Mouse (Mus musculus): ENCODE results near the gene Fut11. TPM values are rescaled to one million over a fixed set of nuclear protein-coding genes. Genes with fewer than 3 reads are reported as not detected.

Fut11 gene
- polyA plus RNA-seq, 1 experiment from 2014 or later: 13.7 TPM

DNA sequence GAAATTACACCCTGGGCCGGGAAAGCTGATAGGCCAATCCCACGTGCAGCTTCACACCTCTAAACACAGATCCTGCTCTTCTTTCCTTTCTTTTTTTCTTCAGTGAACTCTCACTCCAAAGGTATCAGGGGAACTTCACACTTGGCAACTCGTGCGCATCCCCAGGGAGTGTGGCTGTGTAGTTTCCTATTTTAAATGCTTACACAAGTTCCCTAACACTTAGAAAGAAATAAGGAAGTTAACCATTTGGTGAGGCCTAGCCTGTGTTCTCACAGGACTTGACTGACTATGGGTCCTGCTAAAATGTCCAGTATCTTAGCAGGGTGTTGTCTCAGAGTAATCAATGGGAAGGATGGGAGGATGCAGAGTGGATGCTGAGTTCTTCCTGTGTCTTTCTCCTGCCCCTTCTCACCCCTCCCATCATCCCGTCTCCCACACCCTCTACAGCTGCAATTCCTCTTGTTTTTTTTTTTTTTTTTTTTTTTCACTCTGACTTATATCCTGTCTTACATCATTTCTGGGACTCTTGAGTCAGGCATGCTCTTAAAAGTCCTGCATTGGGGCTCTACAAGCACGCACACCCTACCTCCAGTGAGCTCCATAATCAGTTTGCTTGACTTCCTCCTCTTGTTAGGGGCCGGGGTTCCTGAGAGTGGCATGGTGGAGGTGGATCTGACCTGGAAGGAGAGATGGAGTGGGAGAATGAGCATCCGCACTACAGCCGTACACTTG is 39.9 kb upstream of the Fut11 start:
- 65% methylated on average over 9 of the region's 9 CpGs for WGBS
- ATAC-seq (ENCODE audit: low FRiP score, low TSS enrichment) (no peak), DNase-seq (ENCODE audit: low spot score) (no peak)
- Histone ChIP-seq H3K4me1 (replicated peaks; ENCODE audit: control insufficient read depth, insufficient read depth) (no peaks in the 10 kb centered on the region), H3K4me3 (ENCODE audit: low read depth, low read length) (no peak overlapping the region), H3K9me3 (ENCODE audit: control insufficient read depth, low read length) (no peaks in the 10 kb centered on the region), H3K36me3 (ENCODE audit: control insufficient read depth, insufficient read depth, low read length) (no peaks in the 10 kb centered on the region), H3K9ac (ENCODE audit: low read length) (no peak overlapping the region), H3K4me2 (replicated peaks; ENCODE audit: low read depth) (no peak overlapping the region), H3K27ac (replicated peaks) (no peak overlapping the region), H3K27me3 (ENCODE audit: control insufficient read depth, insufficient read depth, low read length) (no peaks in the 10 kb centered on the region)
- TF ChIP-seq EP300 (optimal IDR thresholded peaks at IDR 0.05): no peak

DNA sequence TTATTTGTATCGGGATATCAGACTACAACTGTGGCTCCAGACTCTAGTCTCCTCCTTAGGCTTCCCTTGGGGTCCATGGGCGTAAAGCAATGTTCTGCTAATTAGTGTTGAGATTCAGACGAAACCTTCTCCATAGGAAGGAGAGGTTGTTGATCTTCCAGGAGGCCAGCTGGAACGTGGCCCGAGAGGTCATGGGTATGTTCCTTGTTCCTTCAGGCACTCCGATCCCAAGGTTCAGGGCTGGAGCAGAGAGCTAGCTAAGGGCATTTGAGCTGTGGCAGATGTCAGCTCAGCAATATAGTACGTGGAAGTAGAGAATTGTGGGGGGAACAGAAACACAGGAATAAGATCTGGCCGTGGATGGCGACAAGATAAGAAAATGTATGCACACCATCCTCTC is 39.0 kb upstream of the Fut11 start:
- no peak overlapping the region for H3K9ac ChIP-seq (ENCODE audit: low read length)
- H3K27ac ChIP-seq (replicated peaks): no peak overlapping the region
- no peak for TF ChIP-seq CTCF (IDR thresholded peaks at IDR 0.05; ENCODE audit: low read depth)
- TF ChIP-seq EP300 (optimal IDR thresholded peaks at IDR 0.05): no peak
- ATAC-seq (ENCODE audit: low FRiP score, low TSS enrichment) (no peak), DNase-seq (ENCODE audit: low spot score) (no peak)
- H3K4me2 ChIP-seq (replicated peaks; ENCODE audit: low read depth): no peak overlapping the region
- no peak overlapping the region for H3K4me3 ChIP-seq (ENCODE audit: low read depth, low read length)
- WGBS: 70% methylated on average over 9 of the region's 9 CpGs
- no peaks in the 10 kb centered on the region for H3K9me3 ChIP-seq (ENCODE audit: control insufficient read depth, low read length)
- H3K27me3 ChIP-seq (ENCODE audit: control insufficient read depth, insufficient read depth, low read length): no peaks in the 10 kb centered on the region
- no peaks in the 10 kb centered on the region for H3K4me1 ChIP-seq (replicated peaks; ENCODE audit: control insufficient read depth, insufficient read depth)
- H3K36me3 ChIP-seq (ENCODE audit: control insufficient read depth, insufficient read depth, low read length): no peaks in the 10 kb centered on the region

DNA sequence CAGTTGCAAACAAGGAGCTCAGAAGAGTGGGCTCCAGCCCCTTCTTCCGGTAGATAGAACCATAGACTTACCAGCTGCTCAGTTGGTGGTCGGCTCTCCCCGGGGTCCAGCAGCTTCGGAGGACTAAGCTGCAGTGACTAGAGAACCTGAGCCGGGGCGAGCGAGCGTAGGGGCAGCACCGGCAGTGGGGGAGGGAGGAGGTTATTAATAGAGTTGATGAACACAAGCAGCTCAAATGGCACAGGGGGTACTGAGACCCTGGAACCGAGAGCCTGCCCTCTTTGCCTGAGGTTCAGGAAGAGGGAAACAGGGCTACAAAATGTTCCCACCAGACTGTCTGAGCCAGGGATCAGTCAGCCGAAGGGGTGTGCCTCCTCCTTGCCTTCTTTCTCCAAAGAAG is 38.4 kb upstream of the Fut11 start, which contains the start of gene Myoz1:
Gene Myoz1, minus strand, starts transcription at position 180 of the 400 bp plus-strand sequence.
- no peak within 1 kb of the TSS for H3K9ac ChIP-seq (ENCODE audit: low read length)
- no peak within 1 kb of the TSS for H3K4me2 ChIP-seq (replicated peaks; ENCODE audit: low read depth)
- no peaks in the 10 kb centered on the region for H3K36me3 ChIP-seq (ENCODE audit: control insufficient read depth, insufficient read depth, low read length)
- H3K4me1 ChIP-seq (replicated peaks; ENCODE audit: control insufficient read depth, insufficient read depth): no peaks in the 10 kb centered on the region
- no peaks in the 10 kb centered on the region for H3K9me3 ChIP-seq (ENCODE audit: control insufficient read depth, low read length)
- DNase-seq (ENCODE audit: low spot score) (no peak), ATAC-seq (ENCODE audit: low FRiP score, low TSS enrichment) (no peak)
- no peaks in the 10 kb centered on the region for H3K27me3 ChIP-seq (ENCODE audit: control insufficient read depth, insufficient read depth, low read length)
- no peak within 1 kb of the TSS for H3K27ac ChIP-seq (replicated peaks)
- no peak within 1 kb of the TSS for H3K4me3 ChIP-seq (ENCODE audit: low read depth, low read length)
- no peak for TF ChIP-seq EP300 (optimal IDR thresholded peaks at IDR 0.05)
- no peak for TF ChIP-seq CTCF (IDR thresholded peaks at IDR 0.05; ENCODE audit: low read depth)
- 53% methylated on average over 11 of the region's 11 CpGs for WGBS

DNA sequence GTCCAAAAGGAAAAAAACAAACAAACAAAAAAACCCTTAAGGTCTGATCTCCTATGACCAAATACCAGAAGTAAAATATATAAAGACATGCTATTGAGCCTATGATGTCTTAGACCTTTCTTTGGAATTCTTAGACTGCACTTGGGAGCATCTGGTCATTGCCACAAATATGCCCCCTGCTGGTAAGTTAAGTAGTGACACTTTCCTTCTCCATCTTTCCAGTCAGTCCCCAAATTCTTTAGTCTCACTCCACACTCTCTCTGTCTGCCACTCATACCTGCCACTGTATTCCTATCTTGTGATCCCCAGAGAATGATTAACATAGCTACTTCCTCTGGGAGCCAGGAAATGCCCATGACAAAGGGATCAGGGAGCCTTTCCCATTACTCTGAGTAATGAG is 36.4 kb upstream of the Fut11 start:
- H3K4me3 ChIP-seq (ENCODE audit: low read depth, low read length): no peak overlapping the region
- DNase-seq (ENCODE audit: low spot score) (no peak), ATAC-seq (ENCODE audit: low FRiP score, low TSS enrichment) (no peak)
- H3K4me2 ChIP-seq (replicated peaks; ENCODE audit: low read depth): no peak overlapping the region
- H3K36me3 ChIP-seq (ENCODE audit: control insufficient read depth, insufficient read depth, low read length): no peaks in the 10 kb centered on the region
- no peaks in the 10 kb centered on the region for H3K4me1 ChIP-seq (replicated peaks; ENCODE audit: control insufficient read depth, insufficient read depth)
- no peak for TF ChIP-seq EP300 (optimal IDR thresholded peaks at IDR 0.05)
- TF ChIP-seq CTCF (IDR thresholded peaks at IDR 0.05; ENCODE audit: low read depth): peak; percentile 85
- H3K27ac ChIP-seq (replicated peaks): no peak overlapping the region
- no peak overlapping the region for H3K9ac ChIP-seq (ENCODE audit: low read length)
- H3K27me3 ChIP-seq (ENCODE audit: control insufficient read depth, insufficient read depth, low read length): no peaks in the 10 kb centered on the region
- no peaks in the 10 kb centered on the region for H3K9me3 ChIP-seq (ENCODE audit: control insufficient read depth, low read length)

DNA sequence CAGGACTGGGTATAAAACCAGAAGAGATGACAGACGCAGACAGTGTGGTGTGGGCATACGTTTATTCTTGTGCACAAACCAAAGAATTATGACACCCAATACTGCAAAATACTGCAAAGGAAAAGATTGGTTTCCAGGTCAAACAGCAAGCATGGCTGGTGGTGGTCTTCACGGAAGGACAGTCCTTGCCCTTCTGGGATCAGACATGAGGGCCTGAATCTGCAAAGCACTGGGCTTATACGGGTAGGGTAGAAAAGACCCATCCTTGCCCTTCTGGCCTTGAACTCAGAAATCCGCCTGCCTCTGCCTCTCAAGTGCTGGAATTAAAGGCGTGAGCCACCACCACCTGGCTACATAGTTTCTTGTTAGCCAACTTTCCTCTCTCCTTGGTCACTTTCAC is 35.9 kb upstream of the Fut11 start:
- ATAC-seq (ENCODE audit: low FRiP score, low TSS enrichment) (no peak), DNase-seq (ENCODE audit: low spot score) (no peak)
- no peaks in the 10 kb centered on the region for H3K36me3 ChIP-seq (ENCODE audit: control insufficient read depth, insufficient read depth, low read length)
- H3K4me3 ChIP-seq (ENCODE audit: low read depth, low read length): no peak overlapping the region
- H3K9me3 ChIP-seq (ENCODE audit: control insufficient read depth, low read length): no peaks in the 10 kb centered on the region
- no peak overlapping the region for H3K9ac ChIP-seq (ENCODE audit: low read length)
- no peaks in the 10 kb centered on the region for H3K4me1 ChIP-seq (replicated peaks; ENCODE audit: control insufficient read depth, insufficient read depth)
- 88% methylated on average over 6 of the region's 6 CpGs for WGBS
- no peak overlapping the region for H3K27ac ChIP-seq (replicated peaks)
- TF ChIP-seq EP300 (optimal IDR thresholded peaks at IDR 0.05): no peak
- TF ChIP-seq CTCF (IDR thresholded peaks at IDR 0.05; ENCODE audit: low read depth): no peak
- no peaks in the 10 kb centered on the region for H3K27me3 ChIP-seq (ENCODE audit: control insufficient read depth, insufficient read depth, low read length)
- no peak overlapping the region for H3K4me2 ChIP-seq (replicated peaks; ENCODE audit: low read depth)

DNA sequence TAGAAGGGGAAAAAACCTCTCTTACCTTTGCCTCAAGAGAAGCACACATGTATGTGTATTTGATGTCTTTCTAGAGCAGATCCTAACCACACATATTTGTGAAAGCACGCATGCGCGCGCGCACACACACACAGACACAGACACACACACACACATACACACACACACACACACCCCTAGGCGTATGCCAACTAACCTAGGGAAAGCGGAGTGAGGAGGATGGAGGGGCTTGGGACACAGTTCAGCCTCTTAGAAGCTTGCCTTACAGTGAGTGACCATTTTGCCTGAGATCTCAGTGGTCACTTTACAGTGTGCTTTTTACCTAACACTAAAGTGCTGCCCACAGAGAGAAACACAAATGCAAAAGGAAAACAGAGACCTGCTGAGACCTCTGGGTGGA is 35.1 kb upstream of the Fut11 start:
- Histone ChIP-seq H3K4me3 (ENCODE audit: low read depth, low read length) (no peak overlapping the region), H3K4me1 (replicated peaks; ENCODE audit: control insufficient read depth, insufficient read depth) (no peaks in the 10 kb centered on the region), H3K9ac (ENCODE audit: low read length) (no peak overlapping the region), H3K27ac (replicated peaks) (no peak overlapping the region), H3K9me3 (ENCODE audit: control insufficient read depth, low read length) (no peaks in the 10 kb centered on the region), H3K36me3 (ENCODE audit: control insufficient read depth, insufficient read depth, low read length) (no peaks in the 10 kb centered on the region), H3K4me2 (replicated peaks; ENCODE audit: low read depth) (no peak overlapping the region), H3K27me3 (ENCODE audit: control insufficient read depth, insufficient read depth, low read length) (no peaks in the 10 kb centered on the region)
- 97% methylated on average over 7 of the region's 7 CpGs for WGBS
- no peak for DNase-seq (ENCODE audit: low spot score)
- ATAC-seq (ENCODE audit: low FRiP score, low TSS enrichment): no peak
- TF ChIP-seq CTCF (IDR thresholded peaks at IDR 0.05; ENCODE audit: low read depth) (no peak), EP300 (optimal IDR thresholded peaks at IDR 0.05) (no peak)

All from stomach, postnatal 0 days (tissue).